Mouse (Mus musculus): ENCODE data around the gene Tyw3. TPM values are rescaled to one million over a fixed set of nuclear protein-coding genes. Genes with fewer than 3 reads are reported as not detected.
"Not testable (repeated sequence)": the region's sequence is repeated elsewhere in the genome, so short reads cannot be mapped to it uniquely, and the experiment has no call there.

Tyw3 gene
- 8.1 and 10.0 TPM in 2 replicates for polyA plus RNA-seq (2015; fragmentation: Nextera tagmentation; extraction: Ambion mirVana)

DNA sequence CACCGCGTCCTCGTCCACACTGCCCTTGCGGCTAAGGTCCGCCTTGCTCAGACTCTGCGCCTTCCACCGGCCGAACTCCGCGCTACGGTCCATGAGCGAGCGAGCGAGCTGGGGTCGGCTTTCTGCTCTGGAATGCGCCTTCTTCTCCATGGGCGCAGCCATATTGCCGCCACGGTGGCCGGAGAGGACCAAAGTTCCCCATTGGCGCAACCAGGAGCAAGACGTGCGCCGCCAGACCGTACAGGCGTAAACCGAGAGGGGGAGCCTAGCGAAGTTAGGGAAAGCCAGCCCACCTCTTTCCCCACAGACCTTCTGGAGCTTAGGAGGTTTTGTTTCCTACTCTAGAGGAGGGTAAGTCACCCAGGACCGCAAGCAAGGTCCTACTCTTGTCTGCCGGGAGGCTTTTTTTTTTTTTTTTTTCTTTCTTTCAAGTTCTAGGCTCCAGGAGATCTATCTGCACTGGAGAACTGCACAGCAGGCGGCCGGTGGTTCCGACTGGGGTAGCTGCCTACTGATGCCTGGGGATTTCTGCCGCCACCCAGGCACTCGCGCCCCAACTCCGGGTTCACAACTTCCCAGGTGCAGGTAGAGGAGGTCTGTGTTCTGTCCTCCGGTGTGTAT lies at the start of gene Tyw3:
Tyw3 (minus strand) TSS at position 171 of the 621 bp plus-strand sequence.
- Histone ChIP-seq H3K27me3 (no peaks in the 10 kb centered on the region), H3K9ac (peak within 1 kb of the TSS; percentile 91), H3K9me3 (replicated peaks) (no peaks in the 10 kb centered on the region), H3K4me3 (peak within 1 kb of the TSS; percentile 98), H3K27ac (peak within 1 kb of the TSS; percentile 98), H3K36me3 (peaks cover 23% of the 10 kb centered on the region), H3K4me2 (peak within 1 kb of the TSS; percentile 78), H3K4me1 (replicated peaks) (peaks cover 10% of the 10 kb centered on the region)
- peak; percentile 95 for ATAC-seq (replicated peaks; ENCODE audit: insufficient number of reproducible peaks, insufficient read depth, low FRiP score, low read depth)
- WGBS: 0% methylated on average over 38 of the region's 38 CpGs

DNA sequence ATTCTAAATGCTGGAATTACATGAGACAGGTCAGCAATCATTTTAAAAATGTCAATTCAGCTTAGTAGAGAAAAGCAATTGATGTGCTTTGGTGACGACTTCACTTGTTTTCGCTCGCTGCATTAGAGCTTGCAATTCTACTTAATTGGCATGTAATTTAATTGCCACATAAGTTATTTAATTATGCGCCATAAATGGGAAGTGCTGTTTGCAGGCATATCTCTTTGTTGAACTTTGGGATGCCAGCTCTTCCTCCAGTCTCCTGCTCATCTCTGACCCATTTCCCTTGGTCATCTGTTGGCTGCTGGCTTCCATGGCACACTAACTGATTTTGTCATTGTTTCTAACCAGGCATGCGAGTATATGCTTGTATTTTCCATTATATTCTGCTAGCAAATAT lies 36.2 kb upstream of the Tyw3 start:
- Histone ChIP-seq H3K9me3 (replicated peaks) (no peaks in the 10 kb centered on the region), H3K27ac (no peak overlapping the region), H3K9ac (no peak overlapping the region), H3K36me3 (no peaks in the 10 kb centered on the region), H3K4me1 (replicated peaks) (no peaks in the 10 kb centered on the region), H3K4me2 (no peak overlapping the region), H3K27me3 (no peaks in the 10 kb centered on the region), H3K4me3 (no peak overlapping the region)
- WGBS: 85% methylated on average over 5 of the region's 5 CpGs
- no peak for ATAC-seq (replicated peaks; ENCODE audit: insufficient number of reproducible peaks, insufficient read depth, low FRiP score, low read depth)

DNA sequence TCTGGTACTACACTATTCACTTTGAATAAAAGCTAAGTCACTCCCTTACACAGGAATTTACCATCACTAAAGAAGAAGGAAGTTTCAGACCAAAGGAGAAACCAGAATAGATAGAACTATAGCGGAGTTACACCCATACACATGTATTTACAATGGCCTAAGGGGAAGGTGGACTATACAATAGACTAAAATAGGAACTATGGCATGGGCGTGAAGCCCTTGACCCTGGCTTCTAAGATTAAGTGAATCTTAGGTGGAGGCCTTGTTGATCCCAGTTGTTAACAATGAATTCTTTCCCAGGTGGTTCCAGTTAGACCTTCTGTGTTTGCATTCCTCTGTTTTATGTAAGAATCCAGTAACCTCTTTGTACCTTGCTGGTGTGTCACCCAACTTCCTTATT lies 34.4 kb upstream of the Tyw3 start:
- ATAC-seq (replicated peaks; ENCODE audit: insufficient number of reproducible peaks, insufficient read depth, low FRiP score, low read depth); H3K9me3 ChIP-seq (replicated peaks); H3K27me3 ChIP-seq; H3K36me3 ChIP-seq; H3K4me1 ChIP-seq (replicated peaks); H3K4me2 ChIP-seq; H3K4me3 ChIP-seq; H3K27ac ChIP-seq; H3K9ac ChIP-seq: not testable (repeated sequence)
- 86% methylated on average over 2 of the region's 2 CpGs for WGBS

DNA sequence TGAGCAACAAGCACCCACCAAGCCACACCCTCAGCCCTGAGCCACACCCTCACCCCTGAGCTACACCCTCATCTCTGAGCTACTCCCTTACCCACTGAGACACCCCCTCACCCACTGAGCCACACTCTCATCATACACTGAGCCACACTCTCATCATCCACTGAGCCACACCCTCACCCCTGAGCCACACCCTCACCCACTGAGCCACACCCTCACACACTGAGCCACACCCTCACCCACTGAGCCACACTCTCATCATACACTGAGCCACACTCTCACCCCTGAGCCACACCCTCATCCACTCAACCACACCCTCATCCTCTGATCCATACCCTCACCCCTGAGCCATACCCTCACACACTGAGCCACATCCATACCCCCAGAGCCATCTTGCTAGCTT lies 31.4 kb upstream of the Tyw3 start:
- Histone ChIP-seq H3K9ac (no peak overlapping the region), H3K27ac (no peak overlapping the region), H3K4me1 (replicated peaks) (no peaks in the 10 kb centered on the region), H3K36me3 (no peaks in the 10 kb centered on the region), H3K27me3 (no peaks in the 10 kb centered on the region), H3K4me3 (no peak overlapping the region), H3K4me2 (no peak overlapping the region), H3K9me3 (replicated peaks) (no peaks in the 10 kb centered on the region)
- ATAC-seq (replicated peaks; ENCODE audit: insufficient number of reproducible peaks, insufficient read depth, low FRiP score, low read depth): peak; percentile 43; the same call in 1 of the 2 replicates

DNA sequence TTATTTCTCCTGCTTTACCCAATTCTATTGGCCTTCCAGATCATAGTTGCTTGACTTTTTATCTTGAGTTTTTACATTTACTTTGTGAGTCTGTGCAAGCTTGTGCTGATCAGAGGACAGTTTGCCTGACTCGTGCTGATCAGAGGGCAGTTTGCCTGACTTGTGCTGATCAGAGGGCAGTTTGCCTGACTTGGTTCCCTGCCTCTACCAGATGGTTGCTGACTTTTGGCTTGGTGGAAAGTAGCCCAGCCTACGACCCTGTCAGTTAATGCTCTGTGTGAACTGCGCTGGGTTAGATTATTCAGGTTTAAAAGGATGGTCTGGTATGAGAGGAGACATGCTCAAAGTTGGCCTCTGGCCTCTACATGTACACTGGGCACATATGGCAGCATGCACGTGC lies 19.2 kb upstream of the Tyw3 start:
- 88% methylated on average over 4 of the region's 4 CpGs for WGBS
- Histone ChIP-seq H3K27me3 (no peaks in the 10 kb centered on the region), H3K36me3 (no peaks in the 10 kb centered on the region), H3K4me3 (no peak overlapping the region), H3K9me3 (replicated peaks) (no peaks in the 10 kb centered on the region), H3K4me1 (replicated peaks) (no peaks in the 10 kb centered on the region), H3K27ac (no peak overlapping the region), H3K4me2 (no peak overlapping the region), H3K9ac (no peak overlapping the region)
- ATAC-seq (replicated peaks; ENCODE audit: insufficient number of reproducible peaks, insufficient read depth, low FRiP score, low read depth): no peak

DNA sequence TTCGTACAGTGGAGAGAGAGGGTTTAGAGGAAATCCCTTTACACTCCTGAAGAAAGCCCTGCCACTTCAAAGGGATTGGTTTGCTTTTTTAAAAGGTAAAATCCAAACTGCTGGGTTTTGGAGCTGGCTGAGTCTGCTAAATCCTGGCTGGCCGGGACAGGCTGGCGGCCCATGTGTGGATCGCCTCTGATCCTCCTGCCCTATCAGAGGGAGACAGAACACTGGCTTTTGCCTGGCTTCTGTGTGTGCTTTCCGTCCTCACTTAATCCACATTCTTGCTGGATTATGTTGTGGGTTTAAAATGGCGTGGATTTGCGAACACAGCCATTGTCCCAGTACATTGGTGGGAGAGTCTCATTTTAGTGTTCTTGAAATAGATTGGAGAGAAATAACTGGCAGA lies 18.4 kb upstream of the Tyw3 start:
- 86% methylated on average over 7 of the region's 7 CpGs for WGBS
- H3K4me3 ChIP-seq: no peak overlapping the region
- no peaks in the 10 kb centered on the region for H3K4me1 ChIP-seq (replicated peaks)
- no peak overlapping the region for H3K9ac ChIP-seq
- H3K4me2 ChIP-seq: no peak overlapping the region
- ATAC-seq (replicated peaks; ENCODE audit: insufficient number of reproducible peaks, insufficient read depth, low FRiP score, low read depth): no peak
- H3K36me3 ChIP-seq: no peaks in the 10 kb centered on the region
- H3K9me3 ChIP-seq (replicated peaks): no peaks in the 10 kb centered on the region
- no peaks in the 10 kb centered on the region for H3K27me3 ChIP-seq
- no peak overlapping the region for H3K27ac ChIP-seq

DNA sequence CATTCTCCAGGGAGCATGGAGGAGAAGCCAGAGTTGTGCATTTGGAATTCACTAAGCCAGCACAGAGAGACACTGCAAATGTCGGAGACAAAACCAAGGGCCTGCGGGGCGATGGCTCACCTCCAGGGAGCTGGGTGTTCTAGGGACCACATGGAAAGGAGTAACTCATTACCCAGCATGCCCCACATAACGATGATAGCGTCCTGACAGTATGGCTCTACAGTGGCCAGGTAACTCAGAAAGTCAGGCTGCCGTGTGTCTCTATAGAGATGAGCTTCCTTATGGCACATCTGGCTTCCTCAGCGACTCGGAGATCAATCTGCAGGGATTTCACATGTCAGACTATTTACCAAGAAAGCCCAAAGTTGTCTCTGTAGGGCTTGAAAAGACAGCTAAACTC lies 17.9 kb upstream of the Tyw3 start:
- Histone ChIP-seq H3K27ac (no peak overlapping the region), H3K4me2 (no peak overlapping the region), H3K27me3 (no peaks in the 10 kb centered on the region), H3K9ac (no peak overlapping the region), H3K4me1 (replicated peaks) (no peaks in the 10 kb centered on the region), H3K4me3 (no peak overlapping the region), H3K36me3 (no peaks in the 10 kb centered on the region), H3K9me3 (replicated peaks) (no peaks in the 10 kb centered on the region)
- no peak for ATAC-seq (replicated peaks; ENCODE audit: insufficient number of reproducible peaks, insufficient read depth, low FRiP score, low read depth)
- 92% methylated on average over 8 of the region's 8 CpGs for WGBS

DNA sequence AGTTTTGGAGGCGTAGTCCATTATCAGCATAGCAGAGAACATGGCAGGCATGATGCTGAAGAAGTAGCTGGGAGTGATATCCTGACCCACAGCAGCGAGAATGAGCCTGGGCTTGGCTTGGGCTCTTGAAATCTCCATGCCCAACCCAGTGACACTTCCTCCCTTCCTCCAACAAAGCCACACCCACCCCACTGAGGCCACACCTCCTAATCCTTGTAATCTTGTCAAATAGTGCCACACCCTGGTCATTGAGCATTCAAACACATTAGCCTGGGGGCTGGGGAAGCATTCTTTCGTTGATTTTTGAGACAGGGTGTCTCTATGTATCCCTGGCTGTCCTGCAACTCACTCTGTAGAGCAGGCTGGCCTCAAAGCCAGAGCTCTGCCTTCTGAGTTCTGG lies 15.0 kb upstream of the Tyw3 start:
- no peak overlapping the region for H3K4me3 ChIP-seq
- no peak overlapping the region for H3K27ac ChIP-seq
- 80% methylated on average over 3 of the region's 3 CpGs for WGBS
- H3K36me3 ChIP-seq: peaks cover 5% of the 10 kb centered on the region; the same call in 1 of the 2 replicates
- no peak overlapping the region for H3K9ac ChIP-seq
- H3K9me3 ChIP-seq (replicated peaks): no peaks in the 10 kb centered on the region
- no peaks in the 10 kb centered on the region for H3K4me1 ChIP-seq (replicated peaks)
- ATAC-seq (replicated peaks; ENCODE audit: insufficient number of reproducible peaks, insufficient read depth, low FRiP score, low read depth): no peak
- no peak overlapping the region for H3K4me2 ChIP-seq
- no peaks in the 10 kb centered on the region for H3K27me3 ChIP-seq

DNA sequence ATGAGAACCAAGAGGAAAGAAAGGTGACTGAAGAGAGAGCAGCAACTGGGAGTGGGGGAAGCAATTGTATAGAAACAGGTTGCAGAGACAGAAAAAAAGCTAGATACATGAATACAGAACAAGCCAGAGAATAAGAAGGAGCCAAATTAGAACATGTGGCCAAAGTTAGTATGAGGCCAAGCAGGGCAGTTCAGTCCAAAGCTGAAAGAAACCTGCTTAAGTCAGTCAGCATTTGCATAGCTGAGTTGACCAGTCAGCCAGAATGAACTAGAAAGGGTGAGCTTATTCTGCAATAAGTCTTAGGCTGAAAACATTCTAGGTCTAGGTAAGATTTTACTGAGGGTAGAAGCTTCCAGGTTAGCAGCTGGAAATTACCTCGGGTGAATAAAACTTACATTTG lies 11.0 kb upstream of the Tyw3 start:
- peaks cover 13% of the 10 kb centered on the region; the same call in 1 of the 2 replicates for H3K36me3 ChIP-seq
- no peak for ATAC-seq (replicated peaks; ENCODE audit: insufficient number of reproducible peaks, insufficient read depth, low FRiP score, low read depth)
- H3K27me3 ChIP-seq: no peaks in the 10 kb centered on the region
- no peak overlapping the region for H3K27ac ChIP-seq
- no peak overlapping the region for H3K9ac ChIP-seq
- no peaks in the 10 kb centered on the region for H3K4me1 ChIP-seq (replicated peaks)
- H3K4me3 ChIP-seq: no peak overlapping the region
- no peak overlapping the region for H3K4me2 ChIP-seq
- WGBS: 71% methylated on average over 1 of the region's 1 CpGs
- H3K9me3 ChIP-seq (replicated peaks): no peaks in the 10 kb centered on the region

DNA sequence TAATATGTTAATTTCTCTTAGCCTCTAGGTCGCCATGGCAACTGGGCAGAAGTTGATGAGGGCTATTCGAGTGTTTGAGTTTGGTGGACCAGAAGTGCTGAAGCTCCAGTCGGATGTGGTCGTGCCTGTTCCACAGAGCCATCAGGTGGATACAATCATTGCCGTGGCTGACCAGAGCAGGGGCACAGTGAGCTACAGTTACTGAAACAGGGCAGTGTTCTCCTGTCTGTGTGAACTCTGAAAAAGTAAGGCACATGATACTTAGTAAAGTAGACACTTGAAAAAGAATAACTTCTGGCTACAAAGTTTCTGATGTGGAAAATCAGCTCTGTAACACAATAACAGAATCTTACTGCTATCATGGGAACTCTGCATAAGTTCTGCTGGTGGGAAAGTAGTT lies 8.0 kb upstream of the Tyw3 start:
- 67% methylated on average over 5 of the region's 5 CpGs for WGBS
- H3K9me3 ChIP-seq (replicated peaks): no peaks in the 10 kb centered on the region
- no peaks in the 10 kb centered on the region for H3K27me3 ChIP-seq
- H3K4me2 ChIP-seq: no peak overlapping the region
- no peaks in the 10 kb centered on the region for H3K4me1 ChIP-seq (replicated peaks)
- ATAC-seq (replicated peaks; ENCODE audit: insufficient number of reproducible peaks, insufficient read depth, low FRiP score, low read depth): no peak
- H3K27ac ChIP-seq: no peak overlapping the region
- no peak overlapping the region for H3K4me3 ChIP-seq
- peaks cover 13% of the 10 kb centered on the region; the same call in 1 of the 2 replicates for H3K36me3 ChIP-seq
- H3K9ac ChIP-seq: no peak overlapping the region

DNA sequence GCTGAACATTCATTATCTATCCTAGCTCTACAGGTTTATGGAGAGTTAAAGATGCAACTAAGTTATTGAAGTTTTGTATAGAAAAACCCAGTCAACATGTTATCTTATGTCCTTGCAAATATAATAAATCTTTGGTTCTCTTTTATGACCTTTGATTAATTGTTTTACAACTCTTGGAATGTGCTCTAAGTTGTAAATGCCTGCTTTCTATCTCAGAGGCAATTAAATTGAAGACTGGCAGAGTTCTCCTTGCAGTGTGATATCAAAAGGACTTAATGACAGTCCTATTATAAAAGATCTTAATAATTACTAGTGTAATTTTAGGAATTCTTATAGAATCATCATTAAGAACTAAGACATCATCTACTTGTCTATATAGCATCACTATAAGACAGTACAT lies 5.2 kb upstream of the Tyw3 start:
- peaks cover 10% of the 10 kb centered on the region; the same call in 1 of the 2 replicates for H3K36me3 ChIP-seq
- no peak overlapping the region for H3K27ac ChIP-seq
- H3K4me3 ChIP-seq: no peak overlapping the region
- H3K9me3 ChIP-seq (replicated peaks): no peaks in the 10 kb centered on the region
- ATAC-seq (replicated peaks; ENCODE audit: insufficient number of reproducible peaks, insufficient read depth, low FRiP score, low read depth): no peak
- no peak overlapping the region for H3K9ac ChIP-seq
- H3K4me2 ChIP-seq: no peak overlapping the region
- peaks cover 6% of the 10 kb centered on the region for H3K4me1 ChIP-seq (replicated peaks)
- H3K27me3 ChIP-seq: no peaks in the 10 kb centered on the region

DNA sequence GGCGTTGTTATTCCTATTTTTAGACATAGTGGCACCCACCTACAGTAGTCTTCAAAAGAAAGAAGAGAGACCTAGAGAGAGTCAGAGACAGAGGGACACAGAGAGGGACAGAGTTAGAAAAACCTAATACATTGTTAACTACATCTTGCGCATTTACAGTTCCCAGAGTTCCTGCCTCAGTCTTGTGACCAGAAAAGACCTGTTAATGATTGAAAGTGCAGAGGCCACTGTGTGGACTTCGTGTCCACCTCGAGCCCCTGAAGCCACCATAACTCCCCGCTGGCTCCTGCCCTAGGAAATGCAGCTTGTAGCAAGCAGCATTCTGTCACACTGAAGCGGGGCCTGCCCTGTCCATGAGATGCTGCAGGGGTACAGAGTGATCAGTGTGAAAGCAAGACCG lies 657 bp upstream of the Tyw3 start:
- H3K27ac ChIP-seq: peak overlapping the region; percentile 98
- peaks cover 17% of the 10 kb centered on the region for H3K36me3 ChIP-seq
- no peaks in the 10 kb centered on the region for H3K9me3 ChIP-seq (replicated peaks)
- 35% methylated on average over 7 of the region's 7 CpGs for WGBS
- H3K4me2 ChIP-seq: peak overlapping the region; percentile 78
- no peak for ATAC-seq (replicated peaks; ENCODE audit: insufficient number of reproducible peaks, insufficient read depth, low FRiP score, low read depth)
- H3K4me1 ChIP-seq (replicated peaks): peaks cover 10% of the 10 kb centered on the region
- H3K27me3 ChIP-seq: no peaks in the 10 kb centered on the region
- H3K9ac ChIP-seq: peak overlapping the region; percentile 91
- peak overlapping the region; percentile 98 for H3K4me3 ChIP-seq

Data from heart, embryonic 15.5 days (tissue).